Mouse (Mus musculus): Measurements from ENCODE around the gene Gpha2. TPM values are rescaled to one million over a fixed set of nuclear protein-coding genes. Genes with fewer than 3 reads are reported as not detected.

Gene Gpha2
- total RNA-seq, 1 experiment from 2014 or later, result 0.14 TPM

DNA sequence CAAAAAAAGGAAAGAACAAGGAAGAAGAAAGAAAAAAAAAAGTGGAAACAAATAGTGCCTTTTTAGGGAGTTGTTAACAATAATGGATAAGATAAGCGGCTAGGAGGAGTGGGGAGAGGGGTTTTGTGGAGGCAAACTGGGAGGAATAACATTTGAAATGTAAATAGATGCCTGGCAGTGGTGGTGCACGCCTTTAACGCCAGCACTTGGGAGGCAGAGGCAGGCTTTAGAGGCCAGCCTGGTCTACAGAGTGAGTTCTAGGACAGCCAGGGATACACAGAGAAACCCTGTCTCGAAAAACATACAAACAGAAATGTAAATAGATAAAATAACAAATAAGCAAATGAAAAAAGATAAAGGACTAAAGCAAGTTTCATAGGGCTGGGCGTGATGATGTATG, 14.5 kb downstream of the Gpha2 start:
- no peak for ATAC-seq (replicated peaks; ENCODE audit: low read depth, poor library complexity, severe bottlenecking)

DNA sequence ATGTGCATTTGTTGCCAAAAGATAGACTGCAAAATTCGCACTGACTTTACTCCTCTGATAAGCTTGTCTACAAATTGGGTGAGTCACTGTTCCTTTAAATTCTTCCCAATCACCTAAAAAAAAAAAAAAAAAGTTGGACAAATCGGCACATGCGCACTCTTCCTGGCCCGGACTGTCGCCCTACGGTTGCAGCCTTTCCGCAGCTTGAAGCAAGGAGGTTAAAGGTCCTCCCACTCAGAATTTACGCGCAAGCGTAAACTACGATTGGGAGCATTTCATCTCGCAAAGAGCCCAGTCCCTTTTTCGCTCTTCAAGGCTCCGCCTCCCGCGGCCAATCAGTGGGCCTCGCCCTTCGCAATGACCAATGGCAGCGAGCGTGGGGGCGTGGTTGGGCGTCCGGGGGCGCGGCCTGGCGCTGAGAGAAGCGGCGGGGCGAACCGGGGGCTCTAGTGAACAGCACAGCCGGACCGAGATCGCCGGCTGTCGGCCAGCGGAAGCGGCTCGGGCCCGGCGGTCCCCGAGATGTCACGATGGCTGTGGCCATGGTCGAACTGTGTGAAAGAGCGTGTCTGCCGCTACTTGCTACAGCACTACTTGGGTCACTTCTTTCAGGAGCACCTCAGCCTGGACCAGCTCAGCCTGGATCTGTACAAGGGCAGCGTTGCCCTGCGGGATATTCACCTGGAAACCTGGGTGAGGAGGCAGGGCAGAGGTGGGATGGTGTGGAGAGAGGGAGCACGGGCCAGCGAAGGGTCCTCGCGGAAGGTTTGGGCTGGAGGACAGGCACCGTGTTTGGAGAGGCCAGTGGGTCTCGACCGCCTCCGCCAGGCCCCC, 15.3 kb downstream of the Gpha2 start, which contains the start of gene Atg2a:
TSS of gene Atg2a (plus strand) at position 395 of the 834 bp plus-strand sequence.
- peak; percentile 92 for ATAC-seq (replicated peaks; ENCODE audit: low read depth, poor library complexity, severe bottlenecking)

DNA sequence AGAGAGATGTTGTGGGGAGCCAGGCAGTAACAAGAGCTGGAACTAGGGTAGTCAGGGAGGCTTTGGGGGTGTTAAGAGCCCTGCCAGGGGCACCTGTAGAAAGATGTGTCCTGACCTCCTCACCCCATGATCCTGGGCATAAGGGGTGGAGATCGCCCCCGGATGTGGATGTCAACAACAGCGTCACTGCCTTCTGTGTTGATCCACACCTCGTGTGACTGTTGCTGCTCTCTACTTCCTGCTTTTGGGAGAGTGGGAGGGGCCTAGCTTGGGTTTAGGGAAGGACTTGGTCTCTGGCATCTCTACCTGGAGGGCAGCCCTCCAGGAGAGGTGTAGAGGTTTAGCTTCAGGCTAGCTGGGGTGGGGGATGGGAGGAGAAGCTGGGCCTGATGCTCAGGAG, 16.1 kb downstream of the Gpha2 start:
- ATAC-seq (replicated peaks; ENCODE audit: low read depth, poor library complexity, severe bottlenecking), result peak; percentile 75

DNA sequence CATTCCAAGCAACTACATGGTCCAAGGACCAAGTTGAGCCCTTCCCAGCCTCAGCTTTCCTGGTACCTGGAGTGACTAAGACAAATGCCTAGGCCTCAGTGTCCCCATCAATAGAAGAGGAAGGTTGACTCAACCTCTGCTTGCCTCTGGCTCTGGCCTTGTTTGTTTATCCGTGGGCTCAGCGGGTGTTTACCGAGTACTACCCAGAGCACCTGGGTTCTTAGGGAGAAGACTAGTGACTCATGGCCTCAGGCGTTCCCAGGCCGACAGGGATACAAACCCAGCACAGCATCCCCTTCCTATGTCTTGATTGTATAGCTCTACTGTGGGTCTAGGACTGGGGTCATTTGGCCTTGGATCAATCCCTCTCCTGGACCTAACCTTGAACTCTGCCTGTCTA, 17.0 kb downstream of the Gpha2 start:
- ATAC-seq (replicated peaks; ENCODE audit: low read depth, poor library complexity, severe bottlenecking), result no peak

DNA sequence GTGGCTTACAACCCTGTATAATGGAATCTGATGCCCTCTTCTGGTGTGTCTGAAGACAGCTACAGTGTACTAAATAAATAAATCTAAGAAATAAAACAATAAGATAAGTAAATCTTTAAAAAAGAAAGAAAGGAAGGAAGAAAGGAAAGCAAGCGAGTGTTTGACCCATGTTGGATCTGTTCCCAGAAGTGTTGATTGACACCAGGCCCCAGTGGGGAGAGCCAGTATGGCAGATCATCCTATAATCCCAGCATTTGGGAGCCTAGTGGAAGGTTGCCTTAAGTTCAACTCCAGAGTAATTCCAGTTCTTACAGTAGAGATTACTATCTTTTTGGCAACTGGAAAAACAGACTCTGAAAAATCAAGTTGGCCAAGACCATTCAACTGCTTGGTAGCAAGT, 19.6 kb downstream of the Gpha2 start:
- ATAC-seq (replicated peaks; ENCODE audit: low read depth, poor library complexity, severe bottlenecking), result no peak

DNA sequence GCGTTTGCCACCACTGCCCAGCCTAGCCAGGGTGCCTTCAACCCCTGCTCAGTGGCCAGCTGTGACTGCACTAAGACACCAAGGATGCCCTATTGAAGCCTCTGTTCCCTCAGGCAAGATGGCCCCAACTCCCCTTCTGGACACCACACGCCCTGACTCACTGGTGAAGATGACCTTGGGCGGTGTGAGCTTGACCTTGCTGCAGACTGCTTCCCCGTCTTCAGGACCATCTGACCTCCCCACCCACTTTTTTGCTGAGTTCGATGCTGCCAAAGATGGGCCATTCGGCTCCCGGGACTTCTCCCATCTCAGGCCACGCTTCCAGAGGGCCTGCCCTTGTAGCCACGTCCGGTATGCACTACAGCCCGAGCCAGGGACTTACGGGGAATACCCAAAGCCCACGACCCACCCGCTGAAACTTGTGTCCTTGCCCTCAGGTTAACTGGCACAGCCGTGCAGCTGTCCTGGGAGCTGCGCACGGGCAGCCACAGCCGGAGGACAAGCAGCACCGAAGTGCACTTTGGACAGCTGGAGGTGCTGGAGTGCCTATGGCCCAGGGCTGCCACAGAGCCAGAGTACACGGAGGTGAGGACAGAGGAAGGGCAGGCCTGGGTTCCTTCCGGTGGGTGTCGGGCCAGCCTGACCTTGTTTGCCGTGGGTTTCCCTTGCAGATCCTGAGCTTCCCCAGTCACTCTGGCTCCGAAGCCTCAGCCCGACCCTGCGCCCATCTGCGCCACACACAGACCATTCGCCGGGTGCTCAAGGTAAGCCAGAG, 21.5 kb downstream of the Gpha2 start:
- ATAC-seq (replicated peaks; ENCODE audit: low read depth, poor library complexity, severe bottlenecking), result no peak

DNA sequence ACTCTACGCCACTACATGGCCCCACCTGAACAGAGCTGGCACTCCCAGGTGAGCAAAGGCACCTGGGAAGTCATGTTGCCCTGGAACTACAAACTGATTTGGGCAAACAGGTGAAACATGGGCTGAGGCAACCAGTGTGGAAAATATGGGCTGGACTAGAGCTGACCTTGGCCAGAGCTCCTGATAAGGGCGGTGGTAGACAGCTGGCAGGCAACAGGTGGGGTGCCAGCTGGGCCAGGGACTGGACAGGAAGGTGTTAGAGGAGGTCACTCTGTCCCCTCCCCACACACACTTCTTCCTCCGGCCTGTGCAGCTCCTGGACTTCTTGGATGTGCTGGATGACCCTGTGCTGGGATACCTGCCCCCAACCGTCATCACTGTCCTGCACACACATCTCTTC, 26.8 kb downstream of the Gpha2 start:
- ATAC-seq (replicated peaks; ENCODE audit: low read depth, poor library complexity, severe bottlenecking), result no peak

DNA sequence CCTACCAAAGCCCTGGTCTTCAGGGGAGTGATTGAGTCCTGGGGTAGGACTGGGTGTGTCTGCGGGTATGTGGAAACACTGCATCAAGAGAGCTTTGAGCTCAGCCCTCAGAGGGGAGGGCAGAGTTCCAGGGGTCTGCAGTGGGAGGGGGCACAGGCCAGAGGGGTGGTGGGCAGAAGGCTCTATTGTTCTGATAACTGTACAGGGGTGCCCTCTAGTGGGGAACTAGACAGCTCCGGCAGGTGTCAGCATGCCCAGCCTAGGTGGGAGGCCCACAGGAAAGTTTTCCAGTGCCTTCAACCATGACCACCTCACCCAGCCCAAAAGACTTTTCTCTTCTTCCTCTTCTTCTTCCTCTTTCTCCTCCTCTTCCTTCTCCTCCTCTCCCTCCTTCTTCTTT, 34.2 kb downstream of the Gpha2 start:
- 0 out of 2 replicates have a peak, but pooled peaks have one; percentile 30 for ATAC-seq (replicated peaks; ENCODE audit: low read depth, poor library complexity, severe bottlenecking)

DNA sequence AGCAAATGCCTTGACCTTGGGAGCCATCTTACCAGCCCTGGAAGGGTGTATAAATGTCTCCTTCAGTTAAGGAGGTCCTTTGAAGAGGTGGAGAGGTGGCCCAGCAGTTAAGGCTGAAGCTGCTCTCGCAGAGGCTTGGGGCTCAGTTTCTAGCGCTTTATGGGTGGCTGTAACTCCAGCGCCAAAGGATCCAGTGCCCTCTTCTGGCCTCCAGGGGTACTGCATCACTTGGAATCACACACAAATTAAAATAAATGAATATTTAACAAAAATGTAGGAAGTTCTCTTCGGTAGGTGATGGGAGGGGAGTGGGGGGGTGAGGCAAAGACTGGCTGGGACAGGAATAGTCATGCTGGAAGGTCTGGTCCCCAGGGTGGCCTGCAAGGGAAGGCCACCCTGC, 34.8 kb downstream of the Gpha2 start:
- no peak for ATAC-seq (replicated peaks; ENCODE audit: low read depth, poor library complexity, severe bottlenecking)

DNA sequence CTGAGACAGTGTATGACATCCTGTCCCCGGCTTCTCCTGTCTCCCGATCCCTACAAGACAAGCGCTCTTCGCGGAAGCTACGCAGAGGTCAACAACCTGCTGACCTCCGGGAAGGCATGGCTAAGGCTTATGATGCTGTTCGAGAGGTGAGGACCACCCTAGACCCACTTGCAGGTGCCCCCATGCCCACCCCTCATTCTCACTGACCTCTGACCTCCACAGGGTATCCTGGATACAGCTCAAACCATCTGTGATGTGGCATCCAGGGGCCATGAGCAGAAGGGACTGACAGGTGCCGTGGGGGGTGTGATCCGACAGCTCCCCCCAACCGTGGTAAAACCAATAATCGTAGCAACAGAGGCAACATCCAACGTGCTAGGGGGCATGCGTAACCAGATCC, 35.2 kb downstream of the Gpha2 start:
- ATAC-seq (replicated peaks; ENCODE audit: low read depth, poor library complexity, severe bottlenecking), result no peak

DNA sequence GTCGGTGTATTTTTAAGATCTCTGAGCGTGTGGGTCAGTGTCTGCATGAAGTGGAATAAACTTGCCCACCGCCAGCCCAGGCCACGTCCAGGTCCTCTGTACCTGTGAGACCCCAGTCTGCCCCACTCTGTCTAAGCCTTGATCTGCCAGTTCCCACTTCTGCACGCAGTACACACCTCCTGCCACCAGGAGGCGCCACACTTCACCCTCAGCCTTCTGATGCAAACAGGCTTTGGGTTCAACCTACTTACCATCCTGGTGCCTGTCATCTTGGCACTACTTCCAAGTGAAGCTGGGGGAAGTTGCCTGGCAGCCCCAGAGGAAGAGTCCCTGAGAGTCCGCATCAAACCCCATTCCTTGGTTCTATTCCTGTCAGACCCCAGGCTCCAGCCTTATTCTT, 36.0 kb downstream of the Gpha2 start:
- peak; percentile 76 for ATAC-seq (replicated peaks; ENCODE audit: low read depth, poor library complexity, severe bottlenecking)

DNA sequence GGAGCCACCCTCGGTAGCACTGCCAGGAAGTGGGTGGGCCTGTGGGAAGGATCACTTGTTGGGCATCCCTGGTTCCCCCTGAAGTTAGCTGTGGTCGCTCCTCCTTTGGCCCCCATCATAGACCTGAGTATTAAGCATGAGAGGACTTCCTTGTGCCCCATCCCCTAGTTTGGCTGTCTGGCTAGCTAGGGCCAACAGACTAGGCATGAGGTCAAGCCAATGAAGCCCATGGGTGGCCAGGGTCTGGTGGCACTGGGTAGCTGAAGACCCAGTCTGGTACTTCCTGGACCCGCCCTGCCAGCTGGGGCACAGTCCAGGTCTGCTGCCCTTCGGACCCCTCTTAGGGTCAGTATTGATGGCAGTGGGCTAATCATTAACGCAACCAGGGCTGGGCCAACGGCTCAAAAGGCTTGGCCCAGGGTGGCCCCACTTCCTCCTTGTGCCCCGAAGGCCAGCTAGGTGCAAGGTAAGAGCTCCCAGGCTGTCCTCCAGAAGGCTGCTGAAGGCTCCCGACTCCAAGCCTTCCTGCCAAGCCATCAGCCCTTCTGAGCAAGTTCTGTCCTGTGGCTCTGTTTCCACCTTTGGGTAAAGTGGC, 36.8 kb downstream of the Gpha2 start:
- ATAC-seq (replicated peaks; ENCODE audit: low read depth, poor library complexity, severe bottlenecking), result no peak

DNA sequence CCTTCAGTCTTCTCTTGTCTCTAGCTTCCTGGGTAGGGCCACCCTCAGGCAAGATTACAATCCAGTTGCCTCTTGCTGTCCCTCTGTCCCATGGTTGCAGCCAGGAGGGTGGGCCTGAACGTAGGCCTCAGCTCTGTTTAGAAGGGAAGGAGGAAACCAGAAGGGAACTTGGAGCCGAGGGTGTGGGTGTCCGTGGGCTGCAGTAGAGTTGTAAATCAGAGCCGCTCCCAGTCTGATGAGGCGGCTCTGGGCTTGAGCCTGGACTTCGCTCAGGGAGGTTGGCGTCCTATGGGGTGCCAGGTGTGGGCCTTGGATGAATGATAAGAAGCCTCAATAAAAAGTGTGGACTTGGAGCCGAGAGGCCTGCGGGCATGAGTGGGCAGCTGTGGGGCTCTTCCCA, 38.0 kb downstream of the Gpha2 start:
- no peak for ATAC-seq (replicated peaks; ENCODE audit: low read depth, poor library complexity, severe bottlenecking)

DNA sequence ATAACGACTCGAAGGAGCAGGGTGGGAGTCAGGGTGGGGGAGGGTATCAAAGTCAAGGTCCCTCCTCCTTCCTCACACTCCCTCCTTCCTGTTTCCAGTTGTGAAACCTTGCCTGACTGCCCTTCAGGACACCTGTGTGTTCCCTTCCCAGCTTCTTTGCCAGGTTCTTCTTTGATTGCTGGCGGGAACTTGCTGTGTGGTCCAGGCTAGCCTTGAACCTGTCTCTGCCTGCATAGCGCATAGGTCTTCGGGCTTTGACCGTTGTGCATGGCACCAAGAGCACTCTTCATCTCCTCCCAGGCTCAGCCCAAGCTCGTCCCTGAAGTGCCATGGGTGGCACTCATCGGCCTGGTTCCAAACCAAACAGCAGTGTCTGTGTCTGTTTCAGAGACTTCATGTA, 38.8 kb downstream of the Gpha2 start:
- ATAC-seq (replicated peaks; ENCODE audit: low read depth, poor library complexity, severe bottlenecking), result no peak

DNA sequence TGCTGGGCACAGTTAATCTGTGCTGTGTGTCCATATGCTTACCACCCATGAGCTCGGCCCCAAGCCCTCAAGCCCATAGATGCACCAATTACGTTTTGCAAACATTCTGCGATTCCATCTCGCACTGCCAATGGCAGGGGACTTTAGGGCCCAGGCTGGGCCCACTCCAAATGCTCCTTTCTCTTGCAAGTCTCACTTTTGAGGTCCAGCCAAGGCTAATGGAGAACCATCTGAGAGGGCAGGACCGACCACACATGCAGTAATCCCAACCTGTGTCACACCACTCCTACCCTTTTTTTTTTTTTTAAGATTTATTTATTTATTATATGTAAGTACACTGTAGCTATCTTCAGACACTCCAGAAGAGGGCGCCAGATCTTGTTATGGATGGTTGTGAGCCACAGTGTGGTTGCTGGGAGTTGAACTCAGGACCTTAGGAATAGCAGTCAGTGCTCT, 39.6 kb downstream of the Gpha2 start:
- no peak for ATAC-seq (replicated peaks; ENCODE audit: low read depth, poor library complexity, severe bottlenecking)

DNA sequence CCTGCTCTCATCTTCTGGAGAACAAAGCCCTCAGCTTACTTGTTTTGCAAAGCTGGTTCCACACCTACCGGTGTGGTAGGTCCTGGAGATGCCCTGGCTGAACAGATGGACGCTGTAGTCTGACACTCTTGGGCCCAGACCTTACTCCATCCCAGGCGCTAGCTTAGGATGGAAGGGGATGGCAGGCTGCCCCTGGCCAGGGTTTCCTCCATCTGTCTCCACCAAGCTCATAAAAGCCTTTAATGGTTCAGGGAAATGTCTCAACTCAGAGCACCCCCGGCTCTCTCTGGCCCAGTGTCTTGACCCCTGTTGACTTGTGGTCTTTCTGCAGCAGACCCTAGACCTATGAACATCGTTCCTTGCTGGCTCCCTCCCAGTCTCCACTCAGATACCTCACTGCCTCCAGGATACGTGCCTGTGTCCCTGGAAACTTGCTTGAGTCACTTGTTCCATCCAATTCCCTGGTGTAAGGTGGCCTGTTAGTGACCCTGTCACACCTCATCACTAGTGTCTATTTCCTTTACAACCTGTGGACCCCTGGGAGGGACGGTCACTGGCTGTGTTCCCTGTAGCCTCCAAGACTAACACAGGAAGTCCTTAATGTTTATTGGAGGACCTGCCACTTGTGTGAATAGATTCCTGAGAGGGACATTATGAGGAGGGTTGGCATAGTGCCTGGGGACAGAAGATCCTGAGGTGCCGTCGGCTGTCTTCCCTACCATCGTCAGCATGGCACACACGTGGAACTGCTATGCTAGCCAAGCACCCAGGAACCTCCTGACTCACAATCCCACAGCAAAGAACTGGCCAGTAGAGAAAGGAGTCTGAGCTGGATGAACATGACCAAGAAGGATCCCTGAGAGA, 41.4 kb downstream of the Gpha2 start:
- ATAC-seq (replicated peaks; ENCODE audit: low read depth, poor library complexity, severe bottlenecking), result no peak

DNA sequence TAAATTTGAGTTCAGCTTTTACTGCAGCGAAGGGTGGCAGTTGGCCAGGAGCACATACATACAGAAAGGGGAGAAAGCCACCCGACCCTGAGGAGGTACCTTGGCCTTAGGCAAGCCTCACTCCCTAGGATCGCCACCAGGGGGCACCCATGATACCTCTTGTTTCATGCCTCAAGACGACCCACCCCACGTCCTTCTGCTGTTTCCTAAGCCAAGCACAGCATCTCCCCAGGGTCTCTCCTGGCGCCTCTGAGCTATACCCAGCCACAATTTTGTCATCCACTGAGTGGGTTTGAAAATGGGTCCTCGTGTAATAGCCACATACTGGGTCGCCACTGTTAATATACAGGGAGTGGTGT, 42.0 kb downstream of the Gpha2 start:
- ATAC-seq (replicated peaks; ENCODE audit: low read depth, poor library complexity, severe bottlenecking), result peak; percentile 79

DNA sequence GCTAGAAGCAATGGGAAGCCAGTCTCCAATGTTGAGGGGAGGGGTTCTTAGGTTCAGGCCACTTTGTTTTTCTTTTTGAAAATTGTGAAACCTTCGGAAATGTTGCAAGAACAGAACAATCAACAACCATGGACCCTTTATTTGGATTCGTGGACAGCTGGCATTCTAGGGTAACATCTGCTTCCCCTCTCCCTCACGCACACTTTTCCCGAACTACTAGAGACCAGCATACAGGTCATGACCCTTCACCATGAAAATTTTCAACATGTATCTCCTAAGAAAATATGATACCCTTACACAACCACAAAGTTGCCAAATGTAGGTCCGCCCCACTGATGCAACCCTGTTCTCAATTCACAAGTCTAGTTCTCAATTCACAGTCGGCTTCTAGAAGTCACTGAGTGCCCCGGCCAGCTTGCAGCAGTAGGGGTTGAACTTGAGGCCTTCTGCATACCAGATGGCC, 42.5 kb downstream of the Gpha2 start:
- ATAC-seq (replicated peaks; ENCODE audit: low read depth, poor library complexity, severe bottlenecking), result peak; percentile 40

DNA sequence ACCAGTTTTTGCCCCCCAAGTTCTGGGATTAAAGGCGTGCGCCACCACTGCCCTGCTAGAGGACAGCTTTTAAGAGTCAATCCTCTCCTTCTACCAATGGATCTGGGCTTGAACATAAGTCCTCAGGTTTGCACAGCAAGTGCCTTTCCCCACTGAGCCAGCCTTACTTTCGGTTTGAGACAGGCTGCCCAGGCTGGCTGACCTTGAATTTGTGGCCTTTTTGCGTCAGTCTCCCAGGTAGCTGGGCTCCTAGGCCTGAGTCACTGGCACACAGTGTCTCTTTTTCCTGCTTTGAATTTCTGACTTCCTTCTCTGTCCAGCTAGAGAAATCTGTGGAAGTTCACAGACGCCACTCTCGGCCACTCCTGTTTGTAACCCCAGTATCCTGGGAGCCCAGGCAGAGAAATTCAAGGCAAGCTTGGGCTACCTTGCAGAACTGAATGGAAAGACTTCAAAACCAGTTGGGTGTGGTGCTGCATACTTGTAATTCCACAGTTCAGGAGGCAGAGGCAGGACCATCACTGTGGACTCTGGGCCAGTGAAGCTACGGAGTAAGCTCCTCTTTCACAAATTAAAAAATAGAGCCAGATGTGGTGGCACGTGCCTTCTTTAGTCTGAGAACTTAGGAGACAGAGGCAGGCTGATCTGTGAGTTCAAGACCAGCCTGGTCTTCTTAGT, 43.8 kb downstream of the Gpha2 start:
- no peak for ATAC-seq (replicated peaks; ENCODE audit: low read depth, poor library complexity, severe bottlenecking)
